Mouse (Mus musculus) bone marrow macrophage, adult 2 months (primary cell): ENCODE data around the gene Bbs2.

Experiments used
- CTCF ChIP-seq: IDR thresholded peaks from 2 replicates; pipeline ENCODE4 v1.5.1; 2012; ENCODE audit warnings: low read depth, mild to moderate bottlenecking, low read length, moderate library complexity
- POLR2A ChIP-seq: IDR thresholded peaks from 2 replicates; pipeline ENCODE4 v1.6.1; 2012; ENCODE audit warnings: mild to moderate bottlenecking, low read depth, low read length, borderline replicate concordance

- TF ChIP-seq CTCF: no peak
- no peak for TF ChIP-seq POLR2A
These were observed 5.4 kb upstream of the Bbs2 start for GRCm38 (mm10) chr8:94104146-94104545.
